Mouse (Mus musculus): ENCODE data around the gene Gm20671. TPM values are rescaled to one million over a fixed set of nuclear protein-coding genes. Genes with fewer than 3 reads are reported as not detected.
"Not testable (repeated sequence)": the region's sequence is repeated elsewhere in the genome, so short reads cannot be mapped to it uniquely, and the experiment has no call there.

The Gm20671 gene
- polyA plus RNA-seq, 1 experiment = not detected

DNA sequence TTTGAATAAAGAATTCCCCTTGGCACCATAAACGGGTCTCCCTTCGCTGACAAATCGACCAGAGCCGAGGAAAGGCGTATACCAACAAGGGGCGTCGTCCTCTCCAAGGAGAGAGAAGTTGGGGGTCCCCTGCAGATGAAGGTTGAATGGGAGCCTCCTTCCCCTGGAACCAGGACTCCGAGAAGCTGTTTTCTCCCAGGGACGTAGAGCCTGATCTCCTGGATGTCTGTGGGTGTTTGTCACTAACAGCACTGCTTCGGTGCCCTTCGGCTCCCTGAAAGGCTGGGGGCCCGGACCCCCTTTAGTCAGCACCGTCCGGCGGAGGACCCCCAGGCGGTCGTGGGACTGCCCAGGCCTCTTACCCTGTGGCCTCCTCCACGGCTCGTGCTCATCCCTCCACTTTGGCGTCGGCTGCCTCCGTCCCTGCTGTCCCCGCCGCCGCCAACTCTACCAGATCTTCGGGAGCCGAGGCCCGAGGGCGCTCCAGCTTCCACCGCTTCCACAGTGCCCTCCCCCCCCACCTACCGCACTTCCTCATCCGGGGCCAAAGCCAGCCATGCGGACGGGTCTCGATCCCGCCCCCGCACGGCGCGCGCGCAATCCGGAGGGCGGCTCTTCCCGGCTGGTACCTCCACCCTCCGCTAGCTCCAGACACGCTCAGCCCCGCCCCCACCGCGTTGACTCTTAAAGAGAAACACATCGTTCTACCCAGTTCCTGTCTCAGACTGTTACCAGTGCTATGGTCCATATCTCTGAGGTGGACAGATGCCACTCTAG, 27.0 kb upstream of the Gm20671 start, which contains the start of gene Prr14l:
Gene Prr14l (minus strand): TSS at position 526 of the 777 bp plus-strand sequence.
- Histone ChIP-seq H3K27ac (ENCODE audit: insufficient read depth, low read length) (peak within 1 kb of the TSS; percentile 61), H3K4me1 (ENCODE audit: control insufficient read depth, insufficient read depth, low read length) (peaks cover 4% of the 10 kb centered on the region), H3K4me3 (ENCODE audit: insufficient read depth, low read length) (peak within 1 kb of the TSS; percentile 97)
- TF ChIP-seq POLR2A (IDR thresholded peaks at IDR 0.05; ENCODE audit: low read depth, low read length) = peak; percentile 90
- TF ChIP-seq CTCF (IDR thresholded peaks at IDR 0.05; ENCODE audit: borderline replicate concordance, insufficient read depth, low read length) = no peak

GRCm38 (mm10) chr5:32852026-32852425, 25.1 kb upstream of the Gm20671 start:
- peak overlapping the region; percentile 14; the same call in 1 of the 2 replicates for H3K4me3 ChIP-seq (ENCODE audit: insufficient read depth, low read length)
- peaks cover 4% of the 10 kb centered on the region for H3K4me1 ChIP-seq (ENCODE audit: control insufficient read depth, insufficient read depth, low read length)
- TF ChIP-seq POLR2A (IDR thresholded peaks at IDR 0.05; ENCODE audit: low read depth, low read length) (no peak), CTCF (IDR thresholded peaks at IDR 0.05; ENCODE audit: borderline replicate concordance, insufficient read depth, low read length) (no peak)
- H3K27ac ChIP-seq (ENCODE audit: insufficient read depth, low read length) = no peak overlapping the region

DNA sequence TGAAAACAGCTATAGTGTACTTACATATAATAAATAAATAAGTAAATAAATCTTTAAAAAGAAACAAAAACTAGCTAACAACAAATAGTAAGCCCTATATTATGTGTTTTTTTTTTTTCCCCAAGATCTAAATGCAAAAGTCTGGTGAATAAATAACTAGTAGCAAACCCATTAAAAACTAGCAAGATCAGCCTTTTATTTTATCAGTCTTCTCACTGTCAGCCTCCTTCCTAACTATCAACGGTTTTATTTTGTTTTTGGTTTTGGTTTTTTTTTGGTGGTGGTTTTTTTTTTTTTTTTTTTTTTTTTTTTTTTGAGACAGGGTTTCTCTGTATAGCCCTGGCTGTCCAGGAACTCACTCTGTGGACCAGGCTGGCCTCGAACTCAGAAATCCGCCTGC, 22.7 kb upstream of the Gm20671 start:
- not testable (repeated sequence) for H3K4me1 ChIP-seq (ENCODE audit: control insufficient read depth, insufficient read depth, low read length); H3K4me3 ChIP-seq (ENCODE audit: insufficient read depth, low read length); H3K27ac ChIP-seq (ENCODE audit: insufficient read depth, low read length)

DNA sequence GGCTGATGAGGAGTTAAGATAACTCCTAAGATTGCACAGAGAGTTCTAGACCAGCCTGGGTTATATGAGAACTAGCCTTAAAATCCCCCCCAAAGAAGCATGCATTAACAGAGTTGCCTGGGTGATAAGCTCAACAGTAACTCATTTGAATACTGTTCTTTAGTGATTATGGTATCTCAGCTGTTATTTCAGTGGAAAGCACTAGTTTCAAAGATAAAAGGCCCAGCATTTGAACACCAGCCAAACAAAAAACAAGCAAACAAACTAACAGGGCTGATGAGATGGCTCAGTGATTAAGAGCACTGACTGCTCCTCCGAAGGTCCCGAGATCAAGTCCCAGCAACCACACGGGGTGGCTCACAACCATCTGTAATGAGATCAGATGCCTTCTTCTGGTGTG, 22.3 kb upstream of the Gm20671 start:
- Histone ChIP-seq H3K4me1 (ENCODE audit: control insufficient read depth, insufficient read depth, low read length) (peaks cover 4% of the 10 kb centered on the region), H3K27ac (ENCODE audit: insufficient read depth, low read length) (no peak overlapping the region), H3K4me3 (ENCODE audit: insufficient read depth, low read length) (no peak overlapping the region)
- no peak for TF ChIP-seq POLR2A (IDR thresholded peaks at IDR 0.05; ENCODE audit: low read depth, low read length)
- no peak for TF ChIP-seq CTCF (IDR thresholded peaks at IDR 0.05; ENCODE audit: borderline replicate concordance, insufficient read depth, low read length)

GRCm38 (mm10) chr5:32840029-32840428, 13.1 kb upstream of the Gm20671 start:
- Histone ChIP-seq H3K4me3 (ENCODE audit: insufficient read depth, low read length) (no peak overlapping the region), H3K4me1 (ENCODE audit: control insufficient read depth, insufficient read depth, low read length) (no peaks in the 10 kb centered on the region), H3K27ac (ENCODE audit: insufficient read depth, low read length) (no peak overlapping the region)
- TF ChIP-seq POLR2A (IDR thresholded peaks at IDR 0.05; ENCODE audit: low read depth, low read length) (no peak), CTCF (IDR thresholded peaks at IDR 0.05; ENCODE audit: borderline replicate concordance, insufficient read depth, low read length) (no peak)

DNA sequence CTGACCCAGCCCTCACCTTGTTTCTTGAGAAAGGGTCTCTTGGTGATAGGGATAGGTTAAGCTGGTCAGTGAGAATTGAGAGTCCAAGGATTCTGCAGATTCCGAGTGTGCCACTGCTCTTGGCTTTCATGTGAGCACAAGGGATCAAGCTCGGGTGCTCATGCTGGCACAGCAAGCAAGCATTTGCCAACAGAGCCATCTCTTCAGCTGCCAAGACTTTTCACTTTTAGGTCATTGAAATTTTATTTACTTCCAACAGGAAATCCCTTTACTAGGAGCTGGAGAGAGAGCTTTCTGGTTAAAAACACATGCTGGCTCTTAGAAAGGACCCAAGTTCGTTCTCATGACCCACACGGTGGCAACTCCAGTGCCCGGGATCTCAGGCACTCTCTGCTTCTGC, 10.1 kb upstream of the Gm20671 start:
- Histone ChIP-seq H3K4me1 (ENCODE audit: control insufficient read depth, insufficient read depth, low read length) (no peaks in the 10 kb centered on the region), H3K27ac (ENCODE audit: insufficient read depth, low read length) (no peak overlapping the region), H3K4me3 (ENCODE audit: insufficient read depth, low read length) (no peak overlapping the region)
- no peak for TF ChIP-seq CTCF (IDR thresholded peaks at IDR 0.05; ENCODE audit: borderline replicate concordance, insufficient read depth, low read length)
- no peak for TF ChIP-seq POLR2A (IDR thresholded peaks at IDR 0.05; ENCODE audit: low read depth, low read length)

GRCm38 (mm10) chr5:32834497-32834896, 7.6 kb upstream of the Gm20671 start:
- no peak overlapping the region for H3K4me3 ChIP-seq (ENCODE audit: insufficient read depth, low read length)
- TF ChIP-seq POLR2A (IDR thresholded peaks at IDR 0.05; ENCODE audit: low read depth, low read length) = no peak
- TF ChIP-seq CTCF (IDR thresholded peaks at IDR 0.05; ENCODE audit: borderline replicate concordance, insufficient read depth, low read length) = no peak
- no peak overlapping the region for H3K27ac ChIP-seq (ENCODE audit: insufficient read depth, low read length)
- no peaks in the 10 kb centered on the region for H3K4me1 ChIP-seq (ENCODE audit: control insufficient read depth, insufficient read depth, low read length)

DNA sequence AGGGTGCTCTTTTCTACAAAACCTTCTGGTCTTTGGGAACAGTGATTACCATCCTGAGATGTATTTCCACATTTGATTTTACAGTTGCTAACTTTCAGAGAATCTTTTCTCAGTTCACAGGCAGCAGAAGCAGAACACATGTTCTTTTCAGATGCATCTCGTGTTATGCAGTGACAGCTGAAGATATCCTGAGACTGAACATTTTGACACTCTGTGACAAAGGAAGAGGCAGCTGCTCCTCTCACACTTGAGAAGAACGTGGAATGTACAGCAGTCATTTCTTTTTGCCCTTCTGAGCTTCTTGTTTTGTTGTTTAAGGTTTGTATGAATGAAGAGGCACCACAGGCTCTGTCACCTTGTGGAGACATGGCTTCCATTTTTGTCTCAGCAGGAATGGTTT, 3.1 kb upstream of the Gm20671 start:
- TF ChIP-seq CTCF (IDR thresholded peaks at IDR 0.05; ENCODE audit: borderline replicate concordance, insufficient read depth, low read length) (no peak), POLR2A (IDR thresholded peaks at IDR 0.05; ENCODE audit: low read depth, low read length) (no peak)

GRCm38 (mm10) chr5:32828766-32829165, 1.9 kb upstream of the Gm20671 start:
- H3K4me1 ChIP-seq (ENCODE audit: control insufficient read depth, insufficient read depth, low read length); H3K4me3 ChIP-seq (ENCODE audit: insufficient read depth, low read length); H3K27ac ChIP-seq (ENCODE audit: insufficient read depth, low read length): not testable (repeated sequence)

More for the DNA sequence above, 3.1 kb upstream of the Gm20671 start:
- Histone ChIP-seq H3K4me1 (ENCODE audit: control insufficient read depth, insufficient read depth, low read length) (no peaks in the 10 kb centered on the region), H3K4me3 (ENCODE audit: insufficient read depth, low read length) (no peak overlapping the region), H3K27ac (ENCODE audit: insufficient read depth, low read length) (no peak overlapping the region)

- TF ChIP-seq POLR2A (IDR thresholded peaks at IDR 0.05; ENCODE audit: low read depth, low read length) (no peak), CTCF (IDR thresholded peaks at IDR 0.05; ENCODE audit: borderline replicate concordance, insufficient read depth, low read length) (no peak)
- no peak overlapping the region for H3K27ac ChIP-seq (ENCODE audit: insufficient read depth, low read length)
- H3K4me3 ChIP-seq (ENCODE audit: insufficient read depth, low read length) = no peak overlapping the region
- H3K4me1 ChIP-seq (ENCODE audit: control insufficient read depth, insufficient read depth, low read length) = no peaks in the 10 kb centered on the region
Measured at GRCm38 (mm10) chr5:32820471-32820870, 6.4 kb downstream of the Gm20671 start.
